Mouse (Mus musculus) heart, postnatal 4 days (tissue): ENCODE results near the gene Aldoart2. TPM values are rescaled to one million over a fixed set of nuclear protein-coding genes. Genes with fewer than 3 reads are reported as not detected.
"Not testable (repeated sequence)": the region's sequence is repeated elsewhere in the genome, so short reads cannot be mapped to it uniquely, and the experiment has no call there.

Experiments used
- DNase-seq: peaks from one replicate; pipeline ENCODE4 v3.0.0; 2021
- total RNA-seq, 2 experiments: library from RNA; stranded (reverse); gene quantifications; 2 replicates each; pipeline ENCODE4 v1.2.3; 2021

The Aldoart2 gene
- total RNA-seq, 2 experiments from 2014 or later = not detected

DNA sequence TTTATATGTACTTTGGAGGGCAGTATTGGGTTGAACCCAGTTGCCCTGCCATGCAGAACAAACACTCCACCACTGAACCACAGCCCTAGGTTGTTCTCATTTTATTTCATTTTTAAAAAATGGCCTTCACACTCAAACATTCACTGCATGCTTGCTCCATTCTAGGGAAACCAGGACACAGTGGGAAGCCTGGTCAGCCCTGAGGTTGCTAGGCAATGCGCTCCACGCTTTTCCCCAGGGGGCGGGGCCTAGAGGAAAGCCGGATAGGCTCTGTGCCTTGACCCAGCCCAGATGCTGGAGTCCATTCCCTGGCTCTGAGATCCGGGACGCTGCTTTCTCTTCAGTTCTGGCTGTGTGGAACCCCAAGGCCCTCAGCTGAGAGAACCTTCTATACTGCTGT is 8.8 kb downstream of the Aldoart2 start:
- DNase-seq = peak; percentile 12

DNA sequence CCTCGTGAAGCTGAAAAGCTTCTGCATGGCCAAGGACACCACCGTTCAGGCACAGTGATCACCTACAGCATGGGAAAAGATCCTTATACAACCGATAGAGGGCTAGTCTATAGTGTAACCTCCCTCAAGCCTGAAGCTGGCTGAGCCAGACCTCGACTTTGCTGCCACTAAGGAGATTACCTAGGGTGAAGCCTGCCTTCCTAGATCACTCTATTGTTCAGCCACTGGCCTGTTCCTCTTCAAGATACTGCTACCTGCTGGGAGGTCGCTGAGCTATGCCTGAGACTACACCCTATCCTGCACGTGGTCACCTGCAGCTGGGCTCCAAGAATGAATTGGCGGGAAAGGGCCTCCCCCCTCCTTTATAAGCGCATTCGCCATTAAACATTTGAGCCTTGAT is 21.9 kb downstream of the Aldoart2 start:
- DNase-seq = not testable (repeated sequence)

DNA sequence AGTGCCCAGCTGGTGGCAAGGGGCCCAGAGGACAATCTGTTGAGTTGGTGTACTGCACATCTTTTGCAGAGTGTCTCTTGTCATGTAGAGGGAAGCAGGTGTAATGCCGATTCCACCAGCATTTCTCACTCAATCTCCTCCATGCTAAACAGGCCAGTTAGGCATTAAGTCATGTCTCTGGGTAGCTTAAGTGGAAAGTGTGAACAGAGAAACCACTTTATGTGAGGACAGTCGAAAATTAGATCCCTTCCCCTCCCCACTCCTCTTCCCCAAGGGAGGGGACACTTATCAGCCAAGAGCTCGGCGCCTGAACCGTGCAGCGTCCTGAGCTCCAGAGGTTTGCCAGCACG is 33.5 kb downstream of the Aldoart2 start:
- no peak for DNase-seq

DNA sequence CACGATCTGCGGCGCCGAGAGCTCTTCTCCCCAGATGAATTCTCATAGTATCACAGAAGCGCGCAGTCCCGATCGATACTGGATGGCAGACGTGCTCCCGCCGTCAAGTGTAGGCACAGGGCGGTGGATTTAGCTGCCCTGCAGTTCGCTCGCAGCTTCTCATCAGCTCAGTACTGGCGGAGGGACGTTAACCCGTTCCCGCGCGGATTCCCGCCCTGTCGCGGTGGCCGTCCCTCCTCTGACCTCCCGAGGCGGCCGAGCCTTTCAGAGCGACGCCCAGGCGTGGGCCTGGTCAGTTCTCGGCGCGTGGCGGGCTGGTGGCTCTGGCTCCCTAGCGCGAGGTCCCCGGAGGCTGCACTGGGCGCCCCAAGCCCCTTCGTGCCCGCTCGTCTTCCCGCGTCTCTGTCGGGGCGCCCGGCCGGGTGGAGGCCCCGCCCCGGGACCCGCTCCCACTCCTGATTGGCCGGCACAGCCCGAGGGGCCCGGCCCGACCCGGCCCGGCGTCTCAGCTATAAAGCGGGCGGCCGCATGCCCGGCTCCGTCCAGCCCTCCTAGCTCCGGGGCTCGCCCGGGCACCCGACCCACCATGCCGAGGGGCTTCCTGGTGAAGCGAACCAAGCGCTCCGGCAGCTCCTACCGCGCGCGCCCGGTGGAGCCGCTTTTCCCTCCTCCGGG is 34.0 kb downstream of the Aldoart2 start, which contains the start of gene Insm2:
Gene Insm2 (plus strand): TSS at position 541 of the 675 bp plus-strand sequence.
- DNase-seq = peak; percentile 6

- DNase-seq = peak; percentile 86
Observed at GRCm38 (mm10) chr12:55599639-55600502, 34.8 kb downstream of the Aldoart2 start.

GRCm38 (mm10) chr12:55600503-55600994 is 35.5 kb downstream of the Aldoart2 start:
- no peak for DNase-seq

DNA sequence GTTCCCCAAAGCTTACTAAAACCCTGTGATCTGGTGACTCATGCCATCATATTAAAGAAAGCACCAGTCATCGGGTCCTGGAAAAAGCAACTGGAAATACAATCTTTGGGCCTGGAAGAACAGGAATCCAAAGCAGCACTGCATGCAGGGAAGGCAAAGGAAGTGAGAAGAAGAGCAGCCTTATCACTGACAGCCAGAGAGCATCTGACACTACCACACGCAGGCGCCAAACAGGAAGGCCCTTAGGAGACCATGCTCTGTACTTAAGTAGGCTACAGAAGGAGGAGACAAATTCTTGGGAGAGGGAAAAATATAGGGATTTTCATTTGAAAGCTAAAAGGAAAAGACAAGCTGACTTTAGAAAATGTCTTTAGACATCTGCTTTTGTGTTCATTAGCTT is 39.4 kb downstream of the Aldoart2 start:
- DNase-seq = no peak

- DNase-seq = no peak
Observed at GRCm38 (mm10) chr12:55607902-55608301, 42.9 kb downstream of the Aldoart2 start.

GRCm38 (mm10) chr12:55610812-55611211 is 45.8 kb downstream of the Aldoart2 start:
- DNase-seq = no peak

Other genes with a start within 250 kb of the Aldoart2 start
- 100 to 1,000 TPM; 192 to 195 TPM for gene Psma6, start 181.0 kb upstream of the Aldoart2 start, total RNA-seq
- gene Nfkbia, start 72.6 kb upstream of the Aldoart2 start, total RNA-seq = 10 to 100 TPM; 31.4 to 34.2 TPM
- gene Insm2, start 34.2 kb downstream of the Aldoart2 start, total RNA-seq = not detected